Mouse (Mus musculus): ENCODE results near the gene Abhd12. TPM values are rescaled to one million over a fixed set of nuclear protein-coding genes. Genes with fewer than 3 reads are reported as not detected.
A peak's percentile ranks its signal among the peaks of the same experiment; 100 is the strongest.

Abhd12 gene
- polyA plus RNA-seq, 1 experiment from 2014 or later: 78.5 TPM

GRCm38 (mm10) chr2:150858724-150859487 lies 45.6 kb downstream of the Abhd12 start:
- H3K27me3 ChIP-seq: no peaks in the 10 kb centered on the region
- no peak for DNase-seq (ENCODE audit: low read depth, low spot score)
- CTCF ChIA-PET: interaction anchor here (1.7 kb wide), 1 partner anchor 8 kb away, joined by 3 read pairs; no protein-coding TSS in a partner anchor
- TF ChIP-seq CTCF (IDR thresholded peaks at IDR 0.05): no peak
- in situ Hi-C loops (cut with MboI; ENCODE audit: low pct_unique_long_range_greater_than_20kb): no loop called here
- ATAC-seq: no peak
- POLR2A ChIA-PET: no interaction called here

- ChIA-PET CTCF (no interaction called here), POLR2A (interaction anchor here (1.1 kb wide), 1 partner anchor 18 kb away, joined by 3 read pairs; no protein-coding TSS in a partner anchor)
- no peak for TF ChIP-seq CTCF (IDR thresholded peaks at IDR 0.05)
- H3K27me3 ChIP-seq: no peaks in the 10 kb centered on the region
- DNase-seq (ENCODE audit: low read depth, low spot score) (no peak), ATAC-seq (no peak)
- in situ Hi-C loops (cut with MboI; ENCODE audit: low pct_unique_long_range_greater_than_20kb): no loop called here
These were observed 49.4 kb downstream of the Abhd12 start for GRCm38 (mm10) chr2:150855186-150855585.

GRCm38 (mm10) chr2:150851251-150851650 lies 53.3 kb downstream of the Abhd12 start:
- ChIA-PET CTCF (interaction anchor here (0.9 to 1.5 kb wide), 2 partner anchors 9 to 10 kb away, joined by 3 to 5 read pairs; no protein-coding TSS in a partner anchor), POLR2A (interaction anchor here (0.7 kb wide), 1 partner anchor 43 kb away, joined by 11 read pairs; no protein-coding TSS in a partner anchor)
- no peak for TF ChIP-seq CTCF (IDR thresholded peaks at IDR 0.05)
- ATAC-seq (no peak), DNase-seq (ENCODE audit: low read depth, low spot score) (no peak)
- no peaks in the 10 kb centered on the region for H3K27me3 ChIP-seq
- in situ Hi-C loops (cut with MboI; ENCODE audit: low pct_unique_long_range_greater_than_20kb): no loop called here

- in situ Hi-C loops (cut with MboI; ENCODE audit: low pct_unique_long_range_greater_than_20kb): no loop called here
- ATAC-seq (no peak), DNase-seq (ENCODE audit: low read depth, low spot score) (no peak)
- H3K27me3 ChIP-seq: no peaks in the 10 kb centered on the region
- POLR2A ChIA-PET: no interaction called here
- no peak for TF ChIP-seq CTCF (IDR thresholded peaks at IDR 0.05)
- CTCF ChIA-PET: interaction anchor here (1.3 kb wide), 1 partner anchor 64 kb away, joined by 3 read pairs; no protein-coding TSS in a partner anchor
These were observed 57.0 kb downstream of the Abhd12 start for GRCm38 (mm10) chr2:150847436-150847995.

- in situ Hi-C loops (cut with MboI; ENCODE audit: low pct_unique_long_range_greater_than_20kb): no loop called here
- H3K27me3 ChIP-seq: no peaks in the 10 kb centered on the region
- ATAC-seq: no peak
- POLR2A ChIA-PET: no interaction called here
- DNase-seq (ENCODE audit: low read depth, low spot score): no peak
- CTCF ChIA-PET: interaction anchor here (1.5 to 1.7 kb wide), 2 partner anchors 9 to 15 kb away, joined by 3 to 5 read pairs; no protein-coding TSS in a partner anchor
- no peak for TF ChIP-seq CTCF (IDR thresholded peaks at IDR 0.05)
These were observed 59.7 kb downstream of the Abhd12 start for GRCm38 (mm10) chr2:150844798-150845197.

- CTCF ChIA-PET: interaction anchor here (1.1 kb wide), 2 partner anchors 10 to 11 kb away, joined by 3 to 5 read pairs; no protein-coding TSS in a partner anchor
- no peaks in the 10 kb centered on the region for H3K27me3 ChIP-seq
- ATAC-seq (no peak), DNase-seq (ENCODE audit: low read depth, low spot score) (no peak)
- in situ Hi-C loops (cut with MboI; ENCODE audit: low pct_unique_long_range_greater_than_20kb): no loop called here
- POLR2A ChIA-PET: no interaction called here
- no peak for TF ChIP-seq CTCF (IDR thresholded peaks at IDR 0.05)
These were observed 62.5 kb downstream of the Abhd12 start for GRCm38 (mm10) chr2:150842049-150842461.

GRCm38 (mm10) chr2:150841109-150841508 lies 63.4 kb downstream of the Abhd12 start:
- no peak for DNase-seq (ENCODE audit: low read depth, low spot score)
- CTCF ChIA-PET: interaction anchor here (1.1 to 1.4 kb wide), 3 partner anchors 10 to 12 kb away, joined by 3 to 5 read pairs (median 3); no protein-coding TSS in a partner anchor
- in situ Hi-C loops (cut with MboI; ENCODE audit: low pct_unique_long_range_greater_than_20kb): no loop called here
- no peak for ATAC-seq
- no peaks in the 10 kb centered on the region for H3K27me3 ChIP-seq
- TF ChIP-seq CTCF (IDR thresholded peaks at IDR 0.05): no peak
- POLR2A ChIA-PET: no interaction called here

- POLR2A ChIA-PET: interaction anchor here (1.4 kb wide), 1 partner anchor 9 kb away, joined by 3 read pairs; no protein-coding TSS in a partner anchor
- CTCF ChIA-PET: interaction anchor here (0.6 to 1.4 kb wide), 3 partner anchors 9 to 52 kb away, joined by 3 to 4 read pairs (median 3); no protein-coding TSS in a partner anchor
- TF ChIP-seq CTCF (IDR thresholded peaks at IDR 0.05): no peak
- no peaks in the 10 kb centered on the region for H3K27me3 ChIP-seq
- ATAC-seq: peak; percentile 76
- in situ Hi-C loops (cut with MboI; ENCODE audit: low pct_unique_long_range_greater_than_20kb): no loop called here
- DNase-seq (ENCODE audit: low read depth, low spot score): peak; percentile 42
These were observed 64.7 kb downstream of the Abhd12 start for GRCm38 (mm10) chr2:150839686-150840471.

- ChIA-PET POLR2A (interaction anchor here (0.9 to 1.6 kb wide), 2 partner anchors 17 to 67 kb away, joined by 3 read pairs; partner anchors contain the start of gene Abhd12), CTCF (interaction anchor here (1.3 kb wide), 1 partner anchor 134 kb away, joined by 3 read pairs; no protein-coding TSS in a partner anchor)
- in situ Hi-C loops (cut with MboI; ENCODE audit: low pct_unique_long_range_greater_than_20kb): no loop called here
- ATAC-seq (no peak), DNase-seq (ENCODE audit: low read depth, low spot score) (no peak)
- no peak for TF ChIP-seq CTCF (IDR thresholded peaks at IDR 0.05)
- no peaks in the 10 kb centered on the region for H3K27me3 ChIP-seq
These were observed 66.8 kb downstream of the Abhd12 start for GRCm38 (mm10) chr2:150837781-150838180.

- CTCF ChIA-PET: interaction anchor here (1.3 kb wide), 1 partner anchor 135 kb away, joined by 3 read pairs; no protein-coding TSS in a partner anchor
- no peaks in the 10 kb centered on the region for H3K27me3 ChIP-seq
- ATAC-seq: no peak
- in situ Hi-C loops (cut with MboI; ENCODE audit: low pct_unique_long_range_greater_than_20kb): no loop called here
- DNase-seq (ENCODE audit: low read depth, low spot score): no peak
- TF ChIP-seq CTCF (IDR thresholded peaks at IDR 0.05): no peak
- POLR2A ChIA-PET: interaction anchor here (0.9 kb wide), 1 partner anchor 18 kb away, joined by 3 read pairs; no protein-coding TSS in a partner anchor
These were observed 67.6 kb downstream of the Abhd12 start for GRCm38 (mm10) chr2:150836906-150837305.

Measured in Patski (cell line).